Mouse (Mus musculus) heart, embryonic 11.5 days (tissue): ENCODE results near the gene Rapsn. TPM values are rescaled to one million over a fixed set of nuclear protein-coding genes. Genes with fewer than 3 reads are reported as not detected.
"Not testable (repeated sequence)": the region's sequence is repeated elsewhere in the genome, so short reads cannot be mapped to it uniquely, and the experiment has no call there.

Experiments used
- ATAC-seq: fragments of 200-750 bp; cut with Nextera tagmentation; replicated peaks from 2 replicates; pipeline ENCODE4 v1.8.0; 2017; ENCODE audit warnings: moderate library complexity; ENCODE audit not compliant: insufficient number of reproducible peaks, low FRiP score, low TSS enrichment
- H3K27ac ChIP-seq: fragments of 300-500 bp; sonication (generic); 2 replicates; pipeline ENCODE4 v1.5.1; 2014; ENCODE audit warnings: mild to moderate bottlenecking, low read depth, low read length
- H3K27me3 ChIP-seq: fragments of 300-500 bp; sonication (generic); 2 replicates; pipeline ENCODE4 v1.6.1; 2014; ENCODE audit warnings: mild to moderate bottlenecking, low read length, mixed read lengths; ENCODE audit not compliant: control insufficient read depth, insufficient read depth
- H3K36me3 ChIP-seq: fragments of 300-500 bp; sonication (generic); 2 replicates; pipeline ENCODE4 v1.6.1; 2014; ENCODE audit warnings: mild to moderate bottlenecking, low read length, moderate library complexity, mixed read lengths; ENCODE audit not compliant: control insufficient read depth, insufficient read depth
- H3K4me1 ChIP-seq: fragments of 300-500 bp; sonication (generic); 2 replicates; pipeline ENCODE4 v1.6.1; 2014; ENCODE audit warnings: low read length; ENCODE audit not compliant: control insufficient read depth, insufficient read depth
- H3K4me2 ChIP-seq: fragments of 300-500 bp; sonication (generic); 2 replicates; pipeline ENCODE4 v1.6.1; 2014; ENCODE audit warnings: mild to moderate bottlenecking, moderate library complexity
- H3K4me3 ChIP-seq: fragments of 300-500 bp; sonication (generic); 2 replicates; pipeline ENCODE4 v1.5.1; 2014; ENCODE audit warnings: low read depth, low read length
- H3K9ac ChIP-seq: fragments of 300-500 bp; sonication (generic); 2 replicates; pipeline ENCODE4 v1.6.1; 2014; ENCODE audit warnings: mild to moderate bottlenecking, low read depth, low read length, moderate library complexity
- H3K9me3 ChIP-seq: fragments of 300-500 bp; sonication (generic); replicated peaks from 2 replicates; pipeline ENCODE4 v1.6.1; 2016; ENCODE audit warnings: low read length; ENCODE audit not compliant: control insufficient read depth
- WGBS: fragments of 180-500 bp; shearing (Covaris S2); extraction: QIAGEN DNeasy Blood & Tissue Kit; methylation state at CpG from one replicate; pipeline ENCODE4 v1.1.7; 2014; ENCODE audit not compliant: insufficient replicate concordance; 5-methylcytosine and 5-hydroxymethylcytosine counted together
- polyA plus RNA-seq: library from polyadenylated mRNA; unstranded; fragments of >200 nt; fragmentation: Nextera tagmentation; extraction: Ambion mirVana; gene quantifications from 2 replicates; pipeline ENCODE4 v1.2.1, GENCODE M21; 2014

The Rapsn gene
- polyA plus RNA-seq, 1 experiment from 2014 or later: 11.3 TPM

- Histone ChIP-seq H3K4me1 (peaks cover 9% of the 10 kb centered on the region; the same call in 1 of the 2 replicates), H3K9ac (no peak overlapping the region), H3K9me3 (no peaks in the 10 kb centered on the region), H3K27me3 (no peaks in the 10 kb centered on the region), H3K36me3 (no peaks in the 10 kb centered on the region), H3K4me2 (0 out of 2 replicates have a peak overlapping the region, but pooled peaks have one; percentile 8), H3K27ac (no peak overlapping the region), H3K4me3 (no peak overlapping the region)
- ATAC-seq: 0 out of 2 replicates have a peak, but pooled peaks have one; percentile 14
- 66% methylated on average over 13 of the region's 13 CpGs for WGBS
These were observed 9.3 kb downstream of the Rapsn start for GRCm38 (mm10) chr2:91044727-91045126.

DNA sequence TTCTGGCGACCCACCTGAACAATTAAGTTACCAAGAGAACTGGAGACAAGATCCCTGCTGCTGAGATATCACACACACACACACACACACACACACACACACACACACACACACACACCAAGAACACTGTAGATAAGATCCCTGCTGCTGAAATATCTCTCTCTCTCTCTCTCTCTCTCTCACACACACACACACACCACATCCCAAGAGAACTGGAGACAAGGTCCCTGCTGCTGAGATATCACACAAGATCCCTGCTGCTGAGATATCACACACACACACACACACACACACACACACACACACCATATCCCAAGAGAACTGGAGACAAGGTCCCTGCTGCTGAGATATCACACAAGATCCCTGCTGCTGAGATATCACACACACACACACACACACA, 10.4 kb downstream of the Rapsn start:
- ATAC-seq, H3K4me2 ChIP-seq, H3K9me3 ChIP-seq, H3K27ac ChIP-seq, H3K4me3 ChIP-seq, H3K27me3 ChIP-seq, H3K4me1 ChIP-seq, H3K9ac ChIP-seq, H3K36me3 ChIP-seq: not testable (repeated sequence)
- WGBS: 80% methylated on average over 1 of the region's 1 CpGs

DNA sequence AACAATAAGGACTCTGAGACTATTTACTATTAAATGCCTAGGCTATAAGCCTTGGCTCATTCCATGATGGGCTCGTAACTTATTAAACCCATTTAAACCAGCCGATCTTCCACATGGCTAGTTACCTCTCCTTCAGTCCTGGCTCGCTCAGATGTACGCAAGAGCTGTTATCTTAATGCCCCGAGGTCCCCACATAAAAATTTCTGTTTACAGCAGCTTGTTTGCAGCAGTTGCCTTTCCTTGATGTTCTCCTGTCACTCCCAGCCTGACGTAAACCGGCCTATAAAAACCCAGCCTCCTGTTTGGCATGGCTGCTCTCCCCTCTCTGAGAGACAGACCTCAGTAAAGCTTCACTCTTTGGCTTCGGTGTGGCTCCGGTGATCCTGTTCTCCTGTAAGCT, 11.9 kb downstream of the Rapsn start:
- 83% methylated on average over 9 of the region's 9 CpGs for WGBS
- no peak overlapping the region for H3K4me3 ChIP-seq
- H3K4me1 ChIP-seq: peaks cover 9% of the 10 kb centered on the region; the same call in 1 of the 2 replicates
- no peak overlapping the region for H3K4me2 ChIP-seq
- no peaks in the 10 kb centered on the region for H3K9me3 ChIP-seq
- no peak overlapping the region for H3K9ac ChIP-seq
- no peak for ATAC-seq
- no peaks in the 10 kb centered on the region for H3K27me3 ChIP-seq
- peaks cover 3% of the 10 kb centered on the region; the same call in 1 of the 2 replicates for H3K36me3 ChIP-seq
- no peak overlapping the region for H3K27ac ChIP-seq

- no peak for ATAC-seq
- H3K4me2 ChIP-seq: no peak overlapping the region
- H3K36me3 ChIP-seq: peaks cover 18% of the 10 kb centered on the region
- no peak overlapping the region for H3K27ac ChIP-seq
- no peak overlapping the region for H3K9ac ChIP-seq
- H3K4me1 ChIP-seq: peaks cover 4% of the 10 kb centered on the region; the same call in 1 of the 2 replicates
- 71% methylated on average over 3 of the region's 3 CpGs for WGBS
- H3K9me3 ChIP-seq: no peaks in the 10 kb centered on the region
- H3K4me3 ChIP-seq: no peak overlapping the region
- no peaks in the 10 kb centered on the region for H3K27me3 ChIP-seq
These were observed 16.5 kb downstream of the Rapsn start for GRCm38 (mm10) chr2:91051917-91052316.

- peaks cover 18% of the 10 kb centered on the region for H3K36me3 ChIP-seq
- no peak overlapping the region for H3K4me2 ChIP-seq
- H3K27ac ChIP-seq: no peak overlapping the region
- peaks cover 4% of the 10 kb centered on the region; the same call in 1 of the 2 replicates for H3K4me1 ChIP-seq
- no peaks in the 10 kb centered on the region for H3K9me3 ChIP-seq
- no peak overlapping the region for H3K4me3 ChIP-seq
- no peak for ATAC-seq
- H3K9ac ChIP-seq: no peak overlapping the region
- 60% methylated on average over 2 of the region's 2 CpGs for WGBS
- no peaks in the 10 kb centered on the region for H3K27me3 ChIP-seq
These were observed 17.3 kb downstream of the Rapsn start for GRCm38 (mm10) chr2:91052752-91053151.

GRCm38 (mm10) chr2:91053181-91053933, 17.9 kb downstream of the Rapsn start:
- H3K9me3 ChIP-seq: no peaks in the 10 kb centered on the region
- peaks cover 4% of the 10 kb centered on the region; the same call in 1 of the 2 replicates for H3K4me1 ChIP-seq
- 0 out of 2 replicates have a peak, but pooled peaks have one; percentile 20 for ATAC-seq
- WGBS: 0% methylated on average over 6 of the region's 6 CpGs
- H3K4me3 ChIP-seq: peak overlapping the region; percentile 92
- peaks cover 21% of the 10 kb centered on the region for H3K36me3 ChIP-seq
- H3K4me2 ChIP-seq: peak overlapping the region; percentile 69
- H3K9ac ChIP-seq: peak overlapping the region; percentile 94
- H3K27ac ChIP-seq: peak overlapping the region; percentile 76; the same call in 1 of the 2 replicates
- no peaks in the 10 kb centered on the region for H3K27me3 ChIP-seq

GRCm38 (mm10) chr2:91053934-91054382, 18.5 kb downstream of the Rapsn start, which contains the start of gene Psmc3:
Gene Psmc3, plus strand, starts transcription at chr2:91054009.
- H3K4me1 ChIP-seq: peaks cover 4% of the 10 kb centered on the region; the same call in 1 of the 2 replicates
- peak; percentile 97 for ATAC-seq
- peak within 1 kb of the TSS; percentile 76 for H3K27ac ChIP-seq
- peak within 1 kb of the TSS; percentile 94 for H3K9ac ChIP-seq
- H3K27me3 ChIP-seq: no peaks in the 10 kb centered on the region
- under 1% methylated on average over 40 of the region's 40 CpGs for WGBS
- H3K36me3 ChIP-seq: peaks cover 25% of the 10 kb centered on the region
- no peaks in the 10 kb centered on the region for H3K9me3 ChIP-seq
- H3K4me2 ChIP-seq: peak within 1 kb of the TSS; percentile 69
- peak within 1 kb of the TSS; percentile 92 for H3K4me3 ChIP-seq

DNA sequence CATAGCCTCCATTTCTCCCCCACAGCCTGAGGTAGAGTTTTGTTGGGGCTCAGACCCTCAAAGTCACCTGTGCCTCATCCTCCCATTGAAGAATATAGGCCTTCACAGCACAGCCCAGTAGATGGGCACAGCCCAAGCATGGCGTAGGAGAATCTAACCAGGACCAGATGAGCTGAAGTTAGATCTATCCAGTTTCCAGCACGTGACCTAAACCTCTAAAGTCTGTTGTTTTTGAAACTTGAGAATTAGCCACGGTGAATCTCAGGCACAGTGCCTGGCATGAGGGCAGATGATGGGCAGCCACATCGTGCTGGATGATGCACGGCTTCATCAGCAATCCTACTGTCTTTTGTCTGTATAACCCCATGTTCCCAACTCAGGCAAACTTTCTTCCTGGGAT, 23.0 kb downstream of the Rapsn start:
- H3K36me3 ChIP-seq: peaks cover 35% of the 10 kb centered on the region
- WGBS: 92% methylated on average over 5 of the region's 5 CpGs

More for the DNA sequence above, 23.0 kb downstream of the Rapsn start:
- ATAC-seq: no peak
- no peak overlapping the region for H3K27ac ChIP-seq
- no peaks in the 10 kb centered on the region for H3K27me3 ChIP-seq
- no peak overlapping the region for H3K4me3 ChIP-seq
- H3K9ac ChIP-seq: no peak overlapping the region
- peaks cover 25% of the 10 kb centered on the region for H3K4me1 ChIP-seq
- H3K9me3 ChIP-seq: no peaks in the 10 kb centered on the region
- no peak overlapping the region for H3K4me2 ChIP-seq
